Mouse (Mus musculus) cerebellum, postnatal 4 days (tissue): ENCODE results near the gene Asphd1.
A peak's percentile ranks its signal among the peaks of the same experiment; 100 is the strongest.
"Not testable (repeated sequence)": the region's sequence is repeated elsewhere in the genome, so short reads cannot be mapped to it uniquely, and the experiment has no call there.

ENCODE experiments used
- DNase-seq, 2 experiments: peaks; one replicate each; pipeline ENCODE4 v3.0.0; 2022; ENCODE audit warnings: low spot score in 2 of 2, mixed read lengths in 1 of 2

Asphd1 gene

DNA sequence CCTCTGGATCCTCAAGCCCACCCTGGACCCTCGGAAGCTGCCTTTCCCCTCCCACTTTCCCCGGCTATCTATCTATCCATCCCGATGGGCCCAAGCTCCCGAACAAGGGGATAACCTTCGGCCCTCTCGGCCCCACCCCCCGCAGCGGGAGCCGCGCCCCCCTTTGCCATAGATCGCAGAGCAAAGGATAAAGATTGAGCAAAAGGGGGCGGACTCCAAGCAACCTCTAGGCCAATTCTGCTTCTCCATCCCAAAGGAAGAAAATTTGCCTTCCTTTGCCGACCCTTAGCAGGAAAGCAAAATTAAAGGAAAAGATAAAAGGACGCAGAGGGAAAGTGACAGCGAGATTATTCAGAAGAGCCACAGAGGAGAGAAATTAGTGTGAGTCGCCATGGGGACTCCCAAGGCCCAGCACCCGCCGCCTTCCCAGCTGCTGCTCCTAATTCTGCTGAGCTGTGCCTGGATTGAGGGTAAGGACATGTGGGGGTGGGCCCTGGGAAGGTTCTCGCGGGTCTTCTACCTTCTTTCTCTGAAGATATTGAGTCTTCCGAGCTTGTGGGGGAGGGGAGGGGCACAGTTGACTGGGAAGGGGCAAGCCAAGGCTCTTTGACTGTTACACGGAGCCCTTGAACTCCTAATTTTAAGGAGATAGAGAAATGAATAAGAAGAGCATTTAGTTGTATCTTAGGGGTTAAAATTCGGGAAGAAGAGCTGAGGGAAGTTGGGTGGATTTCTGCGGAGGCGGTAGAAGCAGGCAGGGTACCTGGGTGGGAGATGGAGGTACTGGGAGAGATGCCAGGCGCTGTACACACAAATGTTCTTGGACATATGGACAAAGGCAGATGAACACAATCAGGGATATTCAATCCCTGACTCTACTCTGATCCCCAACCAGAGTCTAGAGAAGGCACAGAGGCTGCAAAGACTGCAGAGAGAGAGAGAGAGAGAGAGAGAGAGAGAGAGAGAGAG, 1.5 kb upstream of the Asphd1 start:
- DNase-seq: peak in 1 of 2 experiments; percentile 59

DNA sequence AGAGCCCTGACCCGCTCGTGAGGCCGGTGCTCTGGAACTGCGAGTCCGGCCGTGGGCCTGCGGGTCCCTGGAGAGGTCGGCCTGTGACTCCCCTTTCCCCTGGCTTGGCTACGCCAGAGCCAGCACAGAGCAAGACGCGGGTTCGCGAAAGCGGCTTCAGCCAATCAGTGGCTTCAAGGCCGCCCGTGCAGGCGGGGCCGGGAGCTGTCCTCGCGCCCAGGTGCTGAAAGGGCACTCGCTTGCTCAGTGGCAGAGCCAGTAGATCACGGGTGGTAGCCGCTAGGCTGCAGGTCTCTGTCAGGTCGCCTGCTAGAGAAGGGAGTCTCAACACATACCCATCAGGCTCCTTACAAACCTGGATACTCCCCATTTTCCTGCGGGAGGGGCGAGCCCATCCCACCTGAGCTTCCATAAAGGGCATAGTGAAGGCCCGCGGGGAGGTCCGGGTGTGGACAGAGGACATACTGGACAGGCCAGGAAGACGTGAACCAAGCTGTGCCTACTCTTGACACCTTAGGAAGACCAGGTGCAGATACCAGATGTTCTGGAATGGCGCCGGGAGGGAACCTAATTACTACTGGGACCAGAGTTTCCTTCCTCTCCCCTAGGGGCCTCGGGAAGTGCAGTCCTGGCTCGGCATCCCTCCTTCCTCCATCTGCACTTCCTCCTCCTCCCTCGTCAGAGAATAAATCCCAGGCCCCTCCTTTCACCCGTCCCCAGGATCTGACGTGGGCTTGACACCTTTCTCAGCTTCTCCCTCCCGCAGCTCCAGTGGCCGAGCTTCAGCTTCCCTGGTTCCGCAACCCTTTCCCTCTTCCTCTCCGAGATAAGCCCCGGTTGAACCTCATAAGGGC, 638 bp upstream of the Asphd1 start, which contains the start of gene Sez6l2:
Gene Sez6l2, plus strand, starts transcription at position 771 of the 854 bp plus-strand sequence.
- DNase-seq: peak; percentile 79 to 83

DNA sequence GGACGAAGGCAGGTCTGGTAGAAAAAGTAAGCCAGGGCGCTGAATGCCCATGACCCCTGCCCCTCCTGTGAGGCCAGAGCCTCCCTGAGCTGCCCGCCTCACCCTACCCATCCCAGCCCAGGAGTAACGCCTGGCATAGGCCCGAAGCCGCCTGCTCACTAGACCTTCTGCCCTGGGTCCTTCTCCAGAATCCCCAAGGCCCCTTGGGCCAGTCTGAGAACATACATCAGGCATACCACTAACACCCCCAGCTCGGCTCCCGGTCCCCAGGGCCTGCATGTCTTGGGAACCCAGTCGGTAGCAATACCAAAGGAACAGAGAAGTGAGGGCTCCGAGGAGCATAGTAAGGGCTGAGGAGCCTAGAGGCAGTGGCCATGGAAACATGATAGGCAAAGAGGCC, 756 bp downstream of the Asphd1 start:
- DNase-seq: no peak

DNA sequence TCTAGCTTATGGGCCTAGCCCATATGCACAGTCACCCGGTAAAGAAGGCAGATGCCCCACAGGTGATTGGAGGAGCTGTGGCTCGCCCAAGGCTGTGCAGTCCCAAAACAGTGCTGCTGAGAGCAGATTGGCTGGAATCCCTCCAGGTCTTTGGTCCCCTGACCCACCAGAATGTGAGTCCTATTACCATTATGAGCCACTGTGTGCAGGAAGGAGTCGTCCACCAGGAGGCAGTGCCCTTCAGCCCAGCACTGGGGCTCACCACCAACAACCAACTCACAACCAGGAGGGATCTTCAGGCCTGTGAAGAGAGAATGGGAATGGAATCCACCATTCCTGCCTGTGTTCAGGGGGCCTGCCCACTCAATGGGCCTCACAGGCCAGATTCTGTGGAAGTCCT, 2.9 kb downstream of the Asphd1 start:
- DNase-seq: peak in 1 of 2 experiments; percentile 55

DNA sequence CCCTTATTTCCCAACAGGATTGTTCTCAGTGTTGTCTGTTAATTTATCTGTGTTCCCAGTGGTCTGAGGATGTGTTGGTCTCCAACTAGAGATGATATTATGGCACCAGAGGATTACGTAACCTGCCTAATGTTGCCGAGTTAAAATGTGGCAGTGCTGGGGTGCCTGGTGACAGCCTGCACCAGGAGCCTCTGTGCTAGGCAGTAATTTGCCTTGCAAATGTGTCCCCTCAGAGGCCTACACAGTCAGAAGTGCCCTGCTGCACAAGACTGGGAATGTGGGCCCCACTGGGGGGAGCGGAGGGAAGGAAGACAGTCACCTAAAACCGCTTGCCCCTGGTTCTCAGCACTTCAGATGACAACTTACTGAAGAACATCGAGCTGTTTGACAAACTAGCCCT, 7.6 kb downstream of the Asphd1 start:
- DNase-seq: no peak

DNA sequence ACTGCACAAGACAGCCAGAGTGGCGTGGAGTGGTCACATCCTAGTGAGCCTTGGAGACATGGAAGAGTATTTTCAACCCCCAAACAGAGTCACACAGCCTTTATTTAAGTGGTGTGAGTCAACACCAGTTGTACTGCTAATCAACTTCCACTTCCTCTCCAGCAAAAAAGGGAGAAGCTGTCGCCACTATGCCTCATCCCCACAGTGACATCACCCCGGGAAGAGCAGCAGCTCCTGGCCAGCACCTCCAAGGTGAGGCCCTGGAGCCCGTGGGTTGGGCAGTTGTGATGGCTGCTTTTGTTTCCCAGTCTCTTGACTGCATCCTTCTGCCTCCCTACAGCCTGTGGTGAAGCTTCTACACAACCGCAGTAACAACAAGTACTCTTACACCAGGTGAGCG, 8.2 kb downstream of the Asphd1 start:
- no peak for DNase-seq

DNA sequence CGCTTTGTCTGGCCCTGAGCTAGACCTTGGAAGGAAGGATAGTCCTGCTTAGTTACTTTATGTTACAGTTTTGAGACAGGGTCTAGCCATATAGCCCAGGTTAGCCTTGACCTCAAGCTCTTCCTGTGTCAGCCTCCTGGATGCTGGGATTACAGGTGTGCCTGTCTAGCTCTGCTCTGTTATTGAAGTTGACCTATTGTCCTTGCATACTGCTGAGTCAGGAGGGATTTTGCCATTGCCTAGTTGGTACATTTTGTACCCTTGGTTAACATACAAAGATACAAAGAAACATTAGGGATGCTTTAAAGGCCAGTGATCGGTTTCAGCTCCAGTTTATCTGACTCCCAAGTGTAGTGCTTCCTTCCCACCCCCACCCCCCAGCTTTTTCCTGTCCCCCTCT, 16.7 kb downstream of the Asphd1 start:
- DNase-seq: no peak

DNA sequence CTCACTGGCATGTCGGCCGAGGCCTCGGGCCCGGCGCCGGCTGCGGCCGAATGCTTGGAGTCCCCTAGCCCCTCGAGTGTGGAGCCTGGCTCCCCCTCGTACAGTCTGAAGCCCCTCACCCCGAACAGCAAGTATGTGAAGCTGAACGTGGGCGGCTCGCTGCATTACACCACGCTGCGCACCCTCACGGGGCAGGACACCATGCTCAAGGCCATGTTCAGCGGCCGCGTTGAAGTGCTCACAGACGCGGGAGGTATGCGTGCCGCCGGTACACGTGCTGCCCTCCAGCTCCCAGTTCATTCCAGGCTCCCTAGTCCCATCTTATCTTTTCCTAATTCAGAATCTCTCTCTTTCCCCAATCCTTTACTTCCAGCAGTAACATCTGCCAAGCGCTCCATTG, 20.3 kb downstream of the Asphd1 start:
- no peak for DNase-seq

DNA sequence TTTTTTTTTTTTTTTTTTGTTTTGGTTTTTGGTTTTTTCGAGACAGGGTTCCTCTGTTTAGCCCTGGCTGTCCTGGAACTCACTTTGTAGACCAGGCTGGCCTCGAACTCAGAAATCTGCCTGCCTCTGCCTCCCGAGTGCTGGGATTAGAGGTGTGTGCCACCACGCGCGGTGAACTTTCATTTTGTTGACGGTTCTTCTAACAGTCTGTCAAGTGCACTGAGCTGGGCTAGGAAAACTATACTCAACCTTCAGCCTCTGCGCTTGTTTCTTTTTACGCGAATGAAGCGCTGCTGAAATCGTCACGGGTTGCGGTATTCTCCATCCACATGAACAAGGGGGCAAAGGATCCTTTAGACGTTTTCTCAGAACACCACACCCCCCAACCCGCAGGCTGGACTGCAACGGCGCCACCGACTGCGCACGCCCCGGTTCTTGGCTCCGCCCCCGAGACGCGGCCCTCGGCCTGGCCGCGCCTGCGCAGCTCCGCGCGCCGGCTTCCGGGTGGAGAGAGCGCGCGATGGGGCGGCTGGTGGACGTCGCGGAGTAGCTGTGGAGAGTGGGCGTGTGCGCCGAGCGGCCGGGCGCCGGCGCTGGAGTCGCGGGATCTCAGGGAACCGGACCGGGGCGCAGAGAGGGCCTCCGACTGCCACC, 20.9 kb downstream of the Asphd1 start, which contains the start of gene Kctd13:
Gene Kctd13, plus strand, starts transcription at position 496 of the 654 bp plus-strand sequence.
- DNase-seq: peak; percentile 80 to 92

DNA sequence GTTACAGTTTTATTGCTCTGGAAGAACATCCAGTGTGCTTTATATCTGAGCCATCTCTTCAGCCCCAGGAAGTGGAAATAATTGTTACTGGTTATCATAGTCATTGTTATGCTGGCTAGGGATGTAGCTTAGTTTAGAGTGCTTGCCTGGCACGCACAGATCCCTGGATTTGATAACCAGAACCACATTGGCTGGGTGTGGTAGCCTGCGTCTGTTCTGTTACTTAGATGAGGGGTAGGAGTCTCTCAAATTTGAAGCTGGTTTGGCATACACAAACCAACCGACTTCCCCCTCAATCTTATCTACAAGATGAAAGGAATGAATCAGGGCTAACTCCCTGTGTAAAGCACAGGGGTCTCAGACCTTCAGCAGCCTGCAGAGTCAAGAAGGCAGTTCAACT, 23.1 kb downstream of the Asphd1 start:
- no peak for DNase-seq

DNA sequence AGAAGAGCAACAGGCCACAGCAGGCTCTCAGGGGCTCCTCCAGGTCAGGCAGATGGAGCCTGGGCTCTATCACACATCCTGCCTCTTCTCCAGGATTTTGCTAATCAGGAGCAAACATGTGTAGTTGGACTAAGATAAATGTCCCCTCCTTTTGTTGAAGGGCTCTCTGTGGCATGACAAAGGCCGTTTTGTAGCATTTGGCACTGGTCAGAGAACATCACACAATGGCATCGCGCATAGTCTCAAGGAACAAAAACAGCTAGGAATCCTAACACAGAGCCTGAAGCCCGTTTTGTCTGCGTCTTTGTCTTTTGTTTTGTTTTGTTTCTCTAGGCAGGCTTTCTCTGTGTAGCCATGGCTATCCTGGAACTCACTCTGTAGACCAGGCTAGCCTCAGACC, 25.4 kb downstream of the Asphd1 start:
- DNase-seq: no peak

DNA sequence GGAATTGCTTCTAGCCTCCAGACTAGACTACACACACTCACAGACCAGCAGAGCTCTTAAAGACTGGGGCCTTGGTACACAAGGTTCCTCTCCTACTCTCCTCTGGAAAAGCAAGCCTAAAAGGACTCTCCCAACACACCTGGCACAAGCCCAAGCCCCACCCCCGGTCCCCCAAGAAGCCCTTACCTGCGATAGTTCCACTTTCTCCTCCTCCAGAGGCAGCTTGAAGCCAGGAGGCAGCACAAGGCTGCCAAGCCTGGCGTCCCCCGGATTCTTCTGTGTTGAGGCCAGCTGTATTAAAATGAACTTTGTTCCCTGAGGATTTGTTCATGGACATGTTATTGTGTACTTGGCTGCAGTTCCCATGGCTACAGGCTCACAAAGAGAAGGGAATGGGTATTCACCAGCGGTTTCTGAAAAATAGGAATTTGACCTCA, 26.7 kb downstream of the Asphd1 start, which contains the start of gene Tmem219:
Gene Tmem219, minus strand, starts transcription at position 294 of the 437 bp plus-strand sequence.
- no peak for DNase-seq

DNA sequence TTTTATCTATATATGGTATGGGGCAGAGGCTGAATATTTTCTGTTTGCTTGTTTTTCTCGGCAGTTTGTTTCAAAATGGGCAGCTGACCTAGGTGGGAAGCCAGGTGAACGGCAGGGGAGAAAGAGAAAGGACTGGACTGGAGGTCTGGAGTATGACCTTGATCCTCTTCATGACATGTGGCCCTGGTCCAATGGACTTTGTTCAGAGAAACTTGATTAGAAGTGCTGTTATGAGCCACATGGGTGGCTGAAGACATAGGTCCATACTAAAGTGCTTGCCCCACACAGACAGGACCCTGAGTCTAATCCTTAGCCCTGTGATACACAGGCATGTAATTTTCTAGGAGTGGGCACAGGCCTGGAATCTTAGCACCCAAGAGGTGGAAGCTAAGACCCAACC, 27.8 kb downstream of the Asphd1 start:
- no peak for DNase-seq

DNA sequence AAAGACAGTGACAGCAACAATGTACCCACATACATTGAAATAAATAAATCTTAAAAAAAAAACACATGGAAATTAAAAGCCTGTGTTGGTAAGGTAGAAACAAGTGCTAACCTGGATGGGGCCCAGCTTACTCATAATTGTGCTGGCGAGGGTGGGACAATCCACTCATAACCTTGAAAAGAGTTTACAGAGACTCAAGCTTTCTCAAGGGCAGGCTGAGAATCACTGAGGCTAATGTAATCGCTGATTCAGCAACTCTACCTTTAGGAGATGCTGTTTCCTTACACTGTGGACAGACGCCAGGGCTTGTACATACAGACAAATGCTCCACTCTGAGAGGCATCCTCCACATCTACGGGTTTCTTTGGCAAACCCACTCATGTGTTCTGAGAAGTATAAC, 29.4 kb downstream of the Asphd1 start:
- DNase-seq: no peak

DNA sequence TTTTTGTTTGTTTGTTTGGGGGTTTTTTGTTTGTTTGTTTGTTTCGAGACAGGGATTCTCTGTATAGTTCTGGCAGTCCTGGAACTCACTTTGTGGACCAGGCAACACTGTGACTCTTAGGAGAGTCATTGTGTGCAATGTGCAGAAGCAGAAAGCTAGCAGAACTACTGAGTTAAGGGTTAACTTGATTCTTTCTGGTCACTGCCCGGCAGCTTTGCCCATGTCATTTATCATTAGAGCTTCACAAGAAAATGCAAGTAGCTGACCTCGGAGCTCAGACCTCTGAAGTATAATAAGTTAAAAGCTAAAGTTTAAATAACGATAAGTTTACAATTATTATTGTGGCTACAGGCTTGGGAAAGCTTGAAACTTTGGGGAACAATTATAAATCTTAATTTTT, 31.0 kb downstream of the Asphd1 start:
- not testable (repeated sequence) for DNase-seq

DNA sequence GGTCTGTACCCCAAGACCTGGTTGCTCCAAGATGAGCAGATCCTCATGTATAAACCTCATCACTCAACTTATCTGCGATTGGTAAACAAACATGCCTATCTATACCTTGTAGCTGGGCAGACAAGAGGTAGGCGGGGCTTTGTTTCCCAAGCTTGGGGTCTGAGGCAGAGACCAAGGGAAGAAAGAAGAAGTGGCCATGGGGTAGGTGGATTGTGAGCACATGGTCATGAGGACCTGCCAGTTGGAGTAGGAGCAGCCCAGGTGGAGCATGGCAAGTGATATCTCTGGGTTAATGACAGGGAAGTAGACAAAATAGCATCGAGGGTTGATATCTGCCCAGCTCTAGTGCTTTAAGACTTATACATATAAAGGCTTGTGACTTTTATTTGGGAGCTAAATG, 34.5 kb downstream of the Asphd1 start:
- DNase-seq: no peak

DNA sequence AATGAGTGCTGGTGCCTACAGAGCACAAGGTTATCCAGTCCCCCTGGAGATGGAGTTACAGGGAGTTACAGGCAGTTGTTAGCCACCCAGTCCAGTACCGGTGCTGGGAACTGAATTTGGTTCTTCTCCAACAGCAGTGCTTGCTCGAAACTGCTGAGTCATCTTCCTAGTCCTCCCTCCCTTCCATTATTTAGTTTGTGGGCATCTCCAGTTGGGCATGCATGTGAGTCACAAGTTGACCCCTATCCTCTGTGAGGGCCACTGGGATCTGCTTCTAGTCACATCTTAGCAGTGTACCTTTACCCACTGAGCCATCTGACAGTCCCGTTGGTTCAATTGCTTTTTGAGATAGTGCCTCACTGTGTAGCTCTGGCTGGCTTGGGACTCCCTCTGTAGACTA, 43.8 kb downstream of the Asphd1 start:
- no peak for DNase-seq

DNA sequence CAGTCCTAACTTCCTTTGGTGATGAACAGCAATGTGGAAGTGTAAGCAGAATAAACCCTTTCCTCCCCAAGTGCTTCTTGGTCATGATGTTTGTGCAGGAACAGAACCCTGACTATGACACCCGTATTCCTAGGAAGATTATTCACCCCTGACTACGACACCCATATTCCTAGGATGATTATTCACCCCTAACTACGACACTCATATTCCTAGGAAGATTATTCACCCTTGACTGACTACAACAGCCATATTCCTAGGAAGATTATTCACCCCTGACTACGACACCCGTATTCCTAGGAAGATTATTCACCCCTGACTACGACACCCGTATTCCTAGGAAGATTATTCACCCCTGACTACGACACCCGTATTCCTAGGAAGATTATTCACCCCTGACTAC, 49.6 kb downstream of the Asphd1 start:
- not testable (repeated sequence) for DNase-seq

DNA sequence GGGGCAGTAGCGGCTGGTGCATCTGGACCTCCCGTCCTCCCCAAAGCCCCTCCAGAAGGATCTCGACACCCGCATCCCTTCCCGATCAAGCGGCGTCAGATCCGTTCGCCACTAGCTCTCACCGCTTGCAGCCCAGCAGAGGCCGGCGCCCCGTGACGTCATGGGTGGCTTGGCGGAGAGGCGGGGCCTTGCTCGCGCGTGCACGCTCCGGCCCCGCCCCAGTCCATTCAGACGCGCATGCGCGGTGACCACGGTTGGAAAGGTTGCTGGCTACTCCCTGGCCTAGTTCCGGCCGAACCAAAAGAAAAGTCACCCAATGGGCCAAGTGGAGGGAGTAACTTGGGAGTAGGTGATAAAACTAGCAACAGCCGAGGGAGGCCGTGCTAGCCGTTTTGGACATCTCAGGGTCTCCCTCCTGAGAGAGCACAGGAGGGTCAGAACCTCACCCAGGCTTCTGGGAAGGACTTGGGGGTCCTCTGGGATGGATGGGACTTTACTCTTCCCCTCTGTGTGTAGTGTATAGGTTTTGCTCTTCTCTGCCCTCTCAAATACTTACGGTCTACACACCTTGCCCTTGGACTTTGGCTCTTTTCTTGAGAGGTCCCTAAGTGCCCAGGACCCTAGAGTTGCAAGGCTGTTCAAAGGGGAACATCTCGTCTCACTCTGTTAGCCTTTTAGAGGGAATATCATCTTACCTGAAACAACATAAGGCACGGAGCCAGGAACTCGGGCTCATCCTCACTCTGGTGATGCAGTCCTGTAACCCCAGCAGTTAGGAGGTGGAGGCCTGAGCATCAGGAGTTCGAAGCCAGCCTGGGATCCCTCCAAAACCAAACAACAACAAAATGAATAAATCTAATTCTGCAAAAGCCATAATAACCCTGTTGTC, 51.0 kb downstream of the Asphd1 start:
- DNase-seq: peak; percentile 97 to 98

DNA sequence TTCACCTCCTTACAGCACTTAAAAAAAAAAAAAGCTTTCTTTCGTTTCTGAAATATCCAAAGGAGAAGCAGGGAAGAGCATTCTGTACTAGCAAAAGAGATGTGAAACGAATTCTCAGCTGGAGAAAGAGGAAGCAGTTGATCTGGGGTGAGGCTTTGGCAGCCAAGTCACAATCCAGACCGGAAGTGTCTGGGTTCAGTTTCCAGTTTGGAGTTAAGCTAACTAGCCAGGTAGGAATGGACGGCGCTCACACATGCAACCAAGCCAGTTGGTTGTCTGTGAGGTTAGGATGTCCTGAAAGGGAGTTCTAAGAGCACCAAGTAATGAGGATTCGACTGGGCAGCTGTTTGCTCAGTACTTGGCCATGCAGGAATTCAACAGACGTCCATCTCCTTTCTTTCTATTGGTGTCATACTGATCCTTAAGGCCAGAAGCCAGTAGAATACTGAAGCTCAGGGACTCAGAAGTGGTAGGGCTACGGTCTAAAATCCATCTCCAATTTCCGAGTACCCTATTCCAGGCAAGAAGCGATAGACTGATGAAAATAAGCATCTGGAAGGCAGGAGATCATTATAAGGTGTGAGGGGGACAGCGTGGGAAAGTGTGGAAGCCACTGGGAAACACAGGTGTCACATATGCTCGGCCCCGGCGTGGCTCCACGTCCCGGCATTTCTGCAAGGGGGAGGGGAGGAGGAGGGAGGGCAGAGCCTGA, 51.8 kb downstream of the Asphd1 start:
- no peak for DNase-seq
